Mouse (Mus musculus): ENCODE results near the gene 2810004N23Rik. TPM values are rescaled to one million over a fixed set of nuclear protein-coding genes. Genes with fewer than 3 reads are reported as not detected.

The 2810004N23Rik gene
- polyA plus RNA-seq, 1 experiment = 5.4 TPM

DNA sequence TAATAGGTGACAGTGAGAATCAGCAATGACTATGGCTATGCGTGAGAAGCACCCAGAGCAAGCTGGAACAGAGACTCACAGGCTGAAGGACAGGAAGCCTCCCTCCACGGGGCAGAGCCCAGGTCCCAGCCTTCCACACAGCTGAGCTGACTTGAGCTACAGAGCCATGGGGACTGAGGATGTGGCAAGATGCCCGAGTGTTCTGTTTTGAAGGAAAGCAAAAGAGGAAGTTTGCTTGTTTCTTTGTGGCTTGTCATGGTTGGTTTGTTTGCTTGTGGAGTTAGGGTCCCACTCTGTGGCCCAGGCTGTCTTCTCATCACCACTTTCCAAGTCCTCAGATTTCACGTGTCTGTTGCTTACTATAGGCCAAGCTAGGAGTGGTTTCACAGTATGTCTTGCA, 72.2 kb downstream of the 2810004N23Rik start:
- WGBS = 63% methylated on average over 4 of the region's 4 CpGs
- no peak for TF ChIP-seq POLR2A (IDR thresholded peaks at IDR 0.05; ENCODE audit: low read depth, low read length)
- no peak overlapping the region for H3K27ac ChIP-seq (ENCODE audit: insufficient read depth, low read depth, low read length)
- peaks cover 12% of the 10 kb centered on the region for H3K4me1 ChIP-seq (ENCODE audit: control insufficient read depth, insufficient read depth, insufficient read length, low read length)
- no peaks in the 10 kb centered on the region for H3K36me3 ChIP-seq (ENCODE audit: control insufficient read depth, insufficient read depth, low read length)
- no peak overlapping the region for H3K4me3 ChIP-seq (ENCODE audit: low read depth, low read length)
- peaks cover 34% of the 10 kb centered on the region for H3K27me3 ChIP-seq (ENCODE audit: control insufficient read depth, insufficient read depth, low read length)

Other genes starting within 250 kb of the 2810004N23Rik start
- gene 2310022B05Rik, start 199.8 kb downstream of the 2810004N23Rik start, polyA plus RNA-seq (2012; rRNA removed) = 11.7 and 35.0 TPM in 2 replicates
- gene Ttc13, start 141.1 kb downstream of the 2810004N23Rik start, polyA plus RNA-seq (2012; rRNA removed) = 8.1 and 11.4 TPM in 2 replicates
- gene Arv1, start 141.0 kb downstream of the 2810004N23Rik start, polyA plus RNA-seq (2012; rRNA removed) = 6.5 and 7.0 TPM in 2 replicates
- gene Fam89a, start 111.3 kb downstream of the 2810004N23Rik start, polyA plus RNA-seq (2012; rRNA removed) = 1.4 and 1.7 TPM in 2 replicates
- gene Trim67, start 70.0 kb downstream of the 2810004N23Rik start, polyA plus RNA-seq (2012; rRNA removed) = 0.05 and 0.09 TPM in 2 replicates
- gene Gnpat, start 87 bp downstream of the 2810004N23Rik start, polyA plus RNA-seq (2012; rRNA removed) = 12.1 and 17.6 TPM in 2 replicates
- 7.0 and 9.1 TPM in 2 replicates for gene Exoc8, start 34.6 kb upstream of the 2810004N23Rik start, polyA plus RNA-seq (2012; rRNA removed)
- gene Sprtn, start 34.8 kb upstream of the 2810004N23Rik start, polyA plus RNA-seq (2012; rRNA removed) = 4.2 and 9.0 TPM in 2 replicates
- gene Egln1, start 86.2 kb upstream of the 2810004N23Rik start, polyA plus RNA-seq (2012; rRNA removed) = 10.6 and 20.1 TPM in 2 replicates
- gene Tsnax, start 149.9 kb upstream of the 2810004N23Rik start, polyA plus RNA-seq (2012; rRNA removed) = 8.1 and 12.0 TPM in 2 replicates
- 0.28 and 0.32 TPM in 2 replicates for gene Disc1, start 191.1 kb upstream of the 2810004N23Rik start, polyA plus RNA-seq (2012; rRNA removed)

All from small intestine, adult 2 months (tissue).